Mouse (Mus musculus) adrenal gland, adult (tissue): ENCODE data around the gene Ldha.
"Not testable (repeated sequence)": the region's sequence is repeated elsewhere in the genome, so short reads cannot be mapped to it uniquely, and the experiment has no call there.

ENCODE experiments used
- DNase-seq, 2 experiments: peaks; one replicate each; pipeline ENCODE4 v3.0.0; 2022 to 2023; ENCODE audit warnings: low spot score in 1 of 2; ENCODE audit not compliant: inconsistent age in 2 of 2

Gene Ldha

DNA sequence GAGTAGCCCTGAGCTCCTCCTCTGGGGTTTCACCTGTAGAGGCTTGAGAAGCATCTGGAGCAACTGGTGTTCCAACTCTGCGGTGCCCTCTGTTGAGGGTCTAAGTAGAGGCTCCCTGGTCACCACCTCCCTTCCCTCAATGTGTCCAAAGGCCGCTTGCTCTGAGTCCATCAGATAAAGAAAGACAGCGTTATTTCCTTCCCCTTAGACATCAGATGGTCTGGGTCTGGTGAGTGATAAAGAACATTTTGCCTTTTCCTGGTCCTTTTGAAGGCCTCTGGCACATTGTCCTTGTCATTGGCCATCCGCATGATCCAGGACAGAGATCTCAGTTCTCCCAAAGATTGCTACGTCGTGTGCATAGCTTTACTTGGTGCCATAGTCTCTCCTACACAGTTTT lies 36.0 kb downstream of the Ldha start:
- DNase-seq, result no peak

DNA sequence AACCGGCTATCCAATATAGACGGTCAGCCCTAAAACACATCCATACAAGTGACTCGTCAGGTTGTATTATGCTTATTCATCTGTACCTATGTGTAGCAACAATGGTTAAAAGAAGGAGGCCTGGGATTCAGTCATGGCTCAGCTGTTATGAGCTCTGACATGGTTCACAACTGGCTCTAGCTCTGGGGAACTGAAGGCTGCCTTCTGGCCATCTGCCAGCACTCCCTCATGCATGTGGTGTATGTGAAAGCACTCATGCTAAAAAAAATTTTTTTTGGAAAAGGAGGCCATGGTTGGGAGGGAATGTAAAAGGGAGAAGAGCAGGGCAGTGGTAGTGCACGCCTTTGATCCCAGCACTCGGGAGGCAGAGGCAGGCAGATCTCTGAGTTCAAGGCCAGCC lies 38.6 kb downstream of the Ldha start:
- DNase-seq, result no peak

DNA sequence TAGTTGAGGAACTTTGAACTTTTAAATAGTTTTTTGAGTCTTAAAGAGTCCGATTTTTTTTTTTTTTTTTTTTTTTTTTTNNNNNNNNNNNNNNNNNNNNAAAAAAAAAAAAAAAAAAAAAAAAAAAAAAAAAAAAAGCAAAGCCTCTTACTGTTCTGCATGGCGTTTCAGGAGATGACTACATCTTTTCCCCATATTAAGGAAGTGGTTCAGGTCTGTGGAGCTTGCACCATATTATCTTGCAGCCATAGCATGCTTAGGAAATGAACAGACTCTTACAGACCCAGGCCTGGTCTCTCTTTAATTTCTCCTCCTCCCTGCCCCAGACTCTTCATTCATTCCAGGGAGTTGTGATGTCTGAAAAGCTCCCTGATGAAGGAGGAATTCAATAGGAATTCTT lies 39.7 kb downstream of the Ldha start:
- no peak for DNase-seq

DNA sequence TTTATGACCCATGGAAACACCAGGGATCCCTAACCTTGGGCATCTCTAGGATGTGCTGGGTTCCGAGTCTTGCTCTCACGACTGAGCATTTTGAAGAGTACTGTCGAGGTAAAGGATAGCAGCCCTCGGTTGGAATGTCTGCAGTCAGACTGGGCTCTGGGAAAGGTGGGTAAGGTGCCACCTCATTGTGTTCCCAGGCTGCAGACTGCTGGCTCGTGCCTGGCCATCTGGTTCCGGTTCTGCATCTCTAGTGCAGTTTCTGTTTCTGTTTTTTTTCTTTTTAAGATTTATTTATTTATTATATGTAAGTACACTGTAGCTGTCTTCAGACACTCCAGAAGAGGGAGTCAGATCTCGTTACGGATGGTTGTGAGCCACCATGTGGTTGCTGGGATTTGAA lies 40.7 kb downstream of the Ldha start:
- not testable (repeated sequence) for DNase-seq

DNA sequence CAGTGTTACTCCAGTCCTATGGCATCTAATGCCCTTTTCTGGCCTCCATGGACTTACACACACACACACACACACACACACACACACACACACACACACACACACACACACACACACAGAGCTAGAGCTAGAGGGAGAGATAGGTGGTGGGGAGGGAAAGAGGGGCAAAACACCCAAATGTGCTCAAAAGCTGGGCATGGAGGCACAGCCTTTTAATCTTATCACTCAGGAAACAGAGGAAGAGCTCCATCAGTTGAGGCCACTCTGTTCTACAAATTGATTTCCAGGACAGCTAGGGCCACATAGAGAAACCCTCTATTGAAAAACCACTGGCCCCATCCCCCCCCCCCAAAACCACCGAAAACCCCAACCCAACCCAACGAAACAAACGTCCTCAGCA lies 42.0 kb downstream of the Ldha start:
- DNase-seq, result no peak

DNA sequence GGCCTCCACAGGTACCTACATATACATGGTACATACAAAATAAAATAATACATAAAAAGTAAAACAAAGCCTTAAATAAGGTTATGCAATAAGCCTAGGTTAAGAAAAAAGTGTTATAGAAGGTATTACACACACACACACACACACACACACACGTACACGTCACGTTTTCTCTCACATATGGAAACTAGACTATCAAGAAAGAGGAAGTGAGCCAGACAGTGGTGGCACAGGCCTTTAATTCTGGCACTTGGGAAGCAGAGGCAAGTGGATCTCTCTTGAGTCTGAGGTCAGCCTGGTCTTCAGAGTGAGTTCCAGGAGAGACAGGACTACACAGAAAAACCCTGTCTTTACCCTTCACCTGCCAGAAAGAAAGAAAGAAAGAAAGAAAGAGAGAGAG lies 54.2 kb downstream of the Ldha start:
- no peak for DNase-seq

DNA sequence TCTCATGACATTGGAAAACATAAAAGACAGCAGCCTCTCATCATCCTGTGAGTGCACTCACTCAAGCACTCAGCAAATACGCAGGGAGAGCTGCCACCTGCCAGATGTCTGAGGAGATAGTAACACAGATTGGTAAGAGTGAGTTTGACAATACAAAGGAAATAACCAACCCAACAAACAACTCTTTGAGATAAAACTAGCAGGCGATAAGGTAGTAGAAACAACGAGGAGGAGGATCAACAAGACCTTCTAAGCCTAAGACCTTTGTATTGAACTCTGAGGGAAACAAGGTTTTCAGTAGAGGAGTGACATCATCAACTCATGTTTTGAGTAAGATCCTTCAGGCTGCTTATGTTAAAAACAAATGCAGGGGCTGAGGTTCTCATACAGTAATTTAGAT lies 58.1 kb downstream of the Ldha start:
- DNase-seq, result no peak
